15 mouse cellular contexts compared by ENCODE assay signal in the genomic region with DNA sequence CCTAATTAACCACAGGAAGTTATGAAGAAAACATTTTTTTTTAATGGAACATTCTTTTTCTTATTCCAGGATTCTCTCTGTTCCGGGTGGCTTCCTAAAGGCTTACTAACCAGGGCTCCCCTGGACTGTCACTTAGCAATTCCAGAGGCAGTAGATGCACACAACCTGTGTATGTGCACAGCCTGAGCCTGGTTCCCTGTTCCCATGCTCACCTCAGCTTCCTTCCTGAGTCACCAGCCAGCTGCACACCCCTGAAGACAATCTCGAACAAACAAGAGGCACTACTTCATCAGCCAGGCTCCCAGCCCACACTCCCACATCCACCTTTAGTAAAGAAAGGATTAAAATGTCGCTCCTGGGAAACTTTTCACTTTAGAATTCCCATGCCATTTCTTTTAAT.
"Had no signal": no experiment of that assay in that cellular context is flagged by ENCODE, and none has a peak within 500 bp of the region (broad histone marks: within the 10 kb centered on the region; RNA-seq: fewer than 3 reads in every experiment).

No protein-coding gene starts in this region.

- H3K36me3 ChIP-seq: liver, embryonic 13.5 days; liver, embryonic 15.5 days; midbrain, embryonic 13.5 days; midbrain, embryonic 15.5 days; neural tube, embryonic 12.5 days had no signal

- H3K4me3 ChIP-seq: liver, embryonic 13.5 days; liver, embryonic 15.5 days; megakaryocyte, embryonic 14.5 days; midbrain, embryonic 13.5 days; midbrain, embryonic 15.5 days; neural tube, embryonic 12.5 days had no signal

- H3K4me2 ChIP-seq: liver, embryonic 13.5 days; liver, embryonic 15.5 days; lung, embryonic 14.5 days; midbrain, embryonic 11.5 days; midbrain, embryonic 13.5 days; midbrain, embryonic 15.5 days; neural tube, embryonic 12.5 days had no signal

- H3K4me1 ChIP-seq: liver, embryonic 13.5 days; liver, embryonic 15.5 days; midbrain, embryonic 15.5 days had no signal

- H3K9ac ChIP-seq: liver, embryonic 13.5 days; liver, embryonic 15.5 days; lung, embryonic 14.5 days; midbrain, embryonic 13.5 days; midbrain, embryonic 15.5 days; neural tube, embryonic 12.5 days had no signal

- H3K27me3 ChIP-seq: liver, embryonic 13.5 days; liver, embryonic 15.5 days; megakaryocyte, embryonic 14.5 days; midbrain, embryonic 13.5 days; midbrain, embryonic 15.5 days; neural tube, embryonic 12.5 days had no signal

- H3K27ac ChIP-seq: liver, embryonic 13.5 days; liver, embryonic 15.5 days; midbrain, embryonic 13.5 days; midbrain, embryonic 15.5 days; neural tube, embryonic 12.5 days had no signal

- ATAC-seq: midbrain, embryonic 13.5 days; midbrain, embryonic 15.5 days had no signal

- DNase-seq: liver, embryonic 13.5 days; lung, adult 18-20 months; lung, embryonic 14.5 days; lung, postnatal 14 days; lung, postnatal 4 days; right cerebral cortex, postnatal 14 days; thymus, adult 18-20 months; thymus, postnatal 14 days; thymus, postnatal 36 days had no signal

- H3K9me3 ChIP-seq: liver, embryonic 13.5 days; liver, embryonic 15.5 days; midbrain, embryonic 13.5 days; midbrain, embryonic 15.5 days; neural tube, embryonic 12.5 days had no signal
